Mouse (Mus musculus): Measurements from ENCODE around the gene Hist1h3e.

DNA sequence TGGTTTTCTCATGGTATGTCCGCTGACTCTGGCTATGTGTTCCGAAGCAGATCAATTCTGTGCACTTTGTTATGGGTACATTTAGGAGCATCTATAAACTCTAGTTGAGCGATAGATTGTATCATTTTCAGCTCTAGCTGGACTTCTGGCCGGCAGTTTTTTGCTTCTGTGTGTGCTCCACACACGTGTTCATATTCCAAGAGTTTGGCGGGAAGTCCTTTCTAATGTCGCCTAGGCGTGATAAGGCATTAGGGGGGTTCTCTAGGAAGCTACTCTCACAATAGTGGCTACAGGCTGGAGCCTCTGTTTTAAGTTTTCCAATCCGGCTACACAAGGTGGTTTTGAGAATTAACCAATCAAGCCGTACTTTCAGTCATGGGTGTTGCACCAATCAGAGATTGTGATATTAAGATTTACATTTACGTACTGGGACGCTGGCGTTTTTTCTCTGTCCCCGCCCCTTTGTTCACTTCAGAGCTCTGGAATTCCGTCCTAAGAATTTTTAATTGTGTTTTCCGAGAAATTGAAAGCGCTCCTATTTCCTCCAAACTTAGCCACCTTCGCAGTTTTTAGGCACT lies 6.2 kb downstream of the Hist1h3e start:
- TF ChIP-seq POLR2A (IDR thresholded peaks at IDR 0.05; ENCODE audit: insufficient read depth, low read length) (peak; percentile 92), CTCF (IDR thresholded peaks at IDR 0.05; ENCODE audit: low read depth, low read length) (no peak)

All from ES-Bruce4 (cell line).